Mouse (Mus musculus): ENCODE data around the gene Tmem254b. TPM values are rescaled to one million over a fixed set of nuclear protein-coding genes. Genes with fewer than 3 reads are reported as not detected.
"Not testable (repeated sequence)": the region's sequence is repeated elsewhere in the genome, so short reads cannot be mapped to it uniquely, and the experiment has no call there.

Gene Tmem254b
- polyA plus RNA-seq, 1 experiment from 2014 or later: 42.3 TPM

DNA sequence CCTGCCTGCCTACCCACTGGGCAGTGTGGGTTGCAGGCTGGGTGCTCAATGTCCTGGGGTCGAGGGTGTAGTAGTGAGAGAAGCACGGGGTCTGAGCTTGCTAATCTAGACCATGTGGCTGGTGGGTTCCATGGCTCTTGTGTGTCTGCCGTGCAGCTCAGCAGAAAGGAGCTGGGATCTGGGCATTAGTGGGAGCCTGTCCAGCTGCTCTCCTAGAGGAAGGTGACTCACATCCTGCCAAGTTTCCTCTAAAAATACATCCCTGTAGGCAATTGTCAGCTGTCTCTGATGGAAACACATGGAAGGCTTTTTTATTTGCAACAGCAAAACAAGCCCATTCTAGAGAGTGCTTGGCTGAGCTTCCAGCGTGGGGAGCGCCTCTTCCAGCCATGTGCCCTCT lies 44.4 kb downstream of the Tmem254b start:
- WGBS: no CpG with 5 or more reads among the region's 5 CpGs
- H3K4me1 ChIP-seq; ATAC-seq (ENCODE audit: insufficient number of reproducible peaks, low FRiP score, low TSS enrichment, low read depth): not testable (repeated sequence)

GRCm38 (mm10) chr14:26161156-26161555 lies 45.7 kb downstream of the Tmem254b start:
- not testable (repeated sequence) for H3K27ac ChIP-seq; H3K9ac ChIP-seq; H3K4me3 ChIP-seq; H3K27me3 ChIP-seq; H3K36me3 ChIP-seq; H3K9me3 ChIP-seq; H3K4me2 ChIP-seq; H3K4me1 ChIP-seq; ATAC-seq (ENCODE audit: insufficient number of reproducible peaks, low FRiP score, low TSS enrichment, low read depth)
- no CpG with 5 or more reads among the region's 9 CpGs for WGBS

More for the DNA sequence above, 44.4 kb downstream of the Tmem254b start:
- H3K27me3 ChIP-seq, H3K9ac ChIP-seq, H3K4me2 ChIP-seq, H3K36me3 ChIP-seq, H3K9me3 ChIP-seq, H3K27ac ChIP-seq, H3K4me3 ChIP-seq: not testable (repeated sequence)

DNA sequence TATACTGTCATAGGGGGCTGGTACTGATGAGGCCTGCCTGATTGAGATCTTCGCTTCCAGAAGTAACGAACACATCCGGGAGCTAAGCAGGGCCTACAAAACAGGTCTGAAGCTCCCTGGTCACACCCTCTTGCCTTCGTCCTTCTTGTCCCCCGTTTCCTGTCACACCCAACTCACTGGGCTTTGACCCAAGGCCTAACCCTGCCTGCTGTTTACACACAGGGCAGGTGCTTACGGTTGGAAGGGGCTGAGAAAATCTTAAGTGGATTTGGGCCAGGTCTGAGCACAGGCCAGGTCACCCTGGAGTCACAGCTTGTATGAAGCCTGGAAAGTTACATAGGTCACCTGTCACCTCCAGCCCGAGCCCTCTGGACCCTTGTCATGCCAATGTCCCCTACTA lies 50.8 kb downstream of the Tmem254b start:
- WGBS: no CpG with 5 or more reads among the region's 7 CpGs
- H3K27ac ChIP-seq; H3K36me3 ChIP-seq; H3K9me3 ChIP-seq; H3K27me3 ChIP-seq; H3K4me1 ChIP-seq; H3K4me3 ChIP-seq; H3K9ac ChIP-seq; ATAC-seq (ENCODE audit: insufficient number of reproducible peaks, low FRiP score, low TSS enrichment, low read depth); H3K4me2 ChIP-seq: not testable (repeated sequence)

Other genes with a start within 250 kb of the Tmem254b start
- 0.88 and 2.6 TPM in 2 replicates for gene Duxbl1, start 228.5 kb downstream of the Tmem254b start, polyA plus RNA-seq (2015; fragmentation: Nextera tagmentation; extraction: Ambion mirVana)
- gene Gm9780, start 164.3 kb downstream of the Tmem254b start, polyA plus RNA-seq (2015; fragmentation: Nextera tagmentation; extraction: Ambion mirVana): 52.7 and 64.5 TPM in 2 replicates
- gene Tmem254c, start 139.7 kb downstream of the Tmem254b start, polyA plus RNA-seq (2015; fragmentation: Nextera tagmentation; extraction: Ambion mirVana): 51.6 and 55.0 TPM in 2 replicates
- not detected in 2 replicates for gene Cphx2, start 125.5 kb downstream of the Tmem254b start, polyA plus RNA-seq (2015; fragmentation: Nextera tagmentation; extraction: Ambion mirVana)
- gene Cphx3, start 124.7 kb downstream of the Tmem254b start, polyA plus RNA-seq (2015; fragmentation: Nextera tagmentation; extraction: Ambion mirVana): not detected in 2 replicates
- gene Duxbl2, start 88.7 kb downstream of the Tmem254b start, polyA plus RNA-seq (2015; fragmentation: Nextera tagmentation; extraction: Ambion mirVana): not detected in 2 replicates
- gene Plac9b, start 24.6 kb downstream of the Tmem254b start, polyA plus RNA-seq (2015; fragmentation: Nextera tagmentation; extraction: Ambion mirVana): 44.3 and 52.3 TPM in 2 replicates
- 0.26 and 2.3 TPM in 2 replicates for gene Duxbl3, start 50.9 kb upstream of the Tmem254b start, polyA plus RNA-seq (2015; fragmentation: Nextera tagmentation; extraction: Ambion mirVana)

Data from limb, embryonic 15.5 days (tissue).